Mouse (Mus musculus) heart, postnatal 0 days (tissue): Measurements from ENCODE around the gene Adamts8. TPM values are rescaled to one million over a fixed set of nuclear protein-coding genes. Genes with fewer than 3 reads are reported as not detected.
A peak's percentile ranks its signal among the peaks of the same experiment; 100 is the strongest.

ENCODE experiments used
- ATAC-seq: fragments of 200-750 bp; cut with Nextera tagmentation; 2 replicates; pipeline ENCODE4 v1.8.0; 2017; ENCODE audit warnings: low read depth, moderate number of reproducible peaks, moderate library complexity; ENCODE audit not compliant: insufficient read depth
- DNase-seq: peaks from one replicate; pipeline ENCODE4 v3.0.0-alpha.2; 2016; ENCODE audit warnings: low spot score
- H3K27ac ChIP-seq: fragments of 300-500 bp; sonication (generic); 2 replicates; pipeline ENCODE4 v1.5.1; 2014; ENCODE audit warnings: low read depth, mild to moderate bottlenecking
- H3K27me3 ChIP-seq: fragments of 300-500 bp; sonication (generic); 2 replicates; pipeline ENCODE4 v1.6.1; 2014; ENCODE audit warnings: low read length, mixed read lengths; ENCODE audit not compliant: control insufficient read depth, insufficient read depth
- H3K36me3 ChIP-seq: fragments of 300-500 bp; sonication (generic); replicated peaks from 2 replicates; pipeline ENCODE4 v1.6.1; 2014; ENCODE audit warnings: low read length, mixed read lengths; ENCODE audit not compliant: control insufficient read depth, insufficient read depth
- H3K4me1 ChIP-seq: fragments of 300-500 bp; sonication (generic); 2 replicates; pipeline ENCODE4 v1.6.1; 2014; ENCODE audit warnings: antibody characterized with exemption; ENCODE audit not compliant: control insufficient read depth, insufficient read depth
- H3K4me2 ChIP-seq: fragments of 300-500 bp; sonication (generic); 2 replicates; pipeline ENCODE4 v1.6.1; 2014; ENCODE audit warnings: low read depth, mild to moderate bottlenecking, low read length, moderate library complexity
- H3K4me3 ChIP-seq: fragments of 300-500 bp; sonication (generic); 2 replicates; pipeline ENCODE4 v1.5.1; 2014; ENCODE audit warnings: low read depth, low read length
- H3K9ac ChIP-seq: fragments of 300-500 bp; sonication (generic); replicated peaks from 2 replicates; pipeline ENCODE4 v1.6.1; 2014; ENCODE audit warnings: low read depth, low read length, mixed read lengths
- H3K9me3 ChIP-seq: fragments of 300-500 bp; sonication (generic); replicated peaks from 2 replicates; pipeline ENCODE4 v1.6.1; 2016; ENCODE audit warnings: low read length; ENCODE audit not compliant: control insufficient read depth
- CTCF ChIP-seq: IDR thresholded peaks from 2 replicates; pipeline ENCODE4 v1.5.1; 2016; ENCODE audit warnings: antibody characterized with exemption, control low read depth, low read depth
- EP300 ChIP-seq: IDR thresholded peaks from 2 replicates; pipeline ENCODE4 v1.6.1; 2016; ENCODE audit warnings: antibody characterized with exemption, low read depth
- WGBS: fragments of 180-500 bp; shearing (Covaris S2); extraction: QIAGEN DNeasy Blood & Tissue Kit; methylation state at CpG from one replicate; pipeline ENCODE4 v1.1.7; 2014; 5-methylcytosine and 5-hydroxymethylcytosine counted together
- polyA plus RNA-seq: library from polyadenylated mRNA; unstranded; fragments of >200 nt; fragmentation: Nextera tagmentation; extraction: Ambion mirVana; gene quantifications from 2 replicates; pipeline ENCODE4 v1.2.1, GENCODE M21; 2015
- total RNA-seq: library from RNA; depleted of rRNA; stranded (reverse); fragments of >200 nt; gene quantifications from 2 replicates; pipeline ENCODE4 v1.2.3, GENCODE M21; 2014; ENCODE audit warnings: low replicate concordance

Adamts8 gene
- total and polyA plus RNA-seq, 2 experiments from 2014 or later = 9.2 to 24.3 TPM

GRCm38 (mm10) chr9:30918466-30919356 is 23.7 kb upstream of the Adamts8 start:
- H3K9me3 ChIP-seq = no peaks in the 10 kb centered on the region
- DNase-seq (no peak), ATAC-seq (no peak)
- peak overlapping the region; percentile 3; the same call in 1 of the 2 replicates for H3K4me3 ChIP-seq
- peaks cover 29% of the 10 kb centered on the region for H3K4me1 ChIP-seq
- H3K27ac ChIP-seq = peak overlapping the region; percentile 17; the same call in 1 of the 2 replicates
- peaks cover 8% of the 10 kb centered on the region; the same call in 1 of the 2 replicates for H3K27me3 ChIP-seq
- no peak for TF ChIP-seq EP300
- no peak for TF ChIP-seq CTCF
- peak overlapping the region; percentile 28 for H3K4me2 ChIP-seq
- no peak overlapping the region for H3K9ac ChIP-seq
- WGBS = 43% methylated on average over 12 of the region's 12 CpGs
- H3K36me3 ChIP-seq = no peaks in the 10 kb centered on the region

GRCm38 (mm10) chr9:30919686-30920085 is 22.7 kb upstream of the Adamts8 start:
- Histone ChIP-seq H3K4me3 (no peak overlapping the region), H3K9ac (no peak overlapping the region)

GRCm38 (mm10) chr9:30920736-30921135 is 21.6 kb upstream of the Adamts8 start:
- Histone ChIP-seq H3K27me3 (peaks cover 8% of the 10 kb centered on the region; the same call in 1 of the 2 replicates), H3K9me3 (no peaks in the 10 kb centered on the region), H3K36me3 (no peaks in the 10 kb centered on the region), H3K9ac (no peak overlapping the region), H3K4me3 (0 out of 2 replicates have a peak overlapping the region, but pooled peaks have one; percentile 65), H3K27ac (no peak overlapping the region), H3K4me2 (peak overlapping the region; percentile 95), H3K4me1 (peaks cover 29% of the 10 kb centered on the region)
- TF ChIP-seq EP300 = no peak
- TF ChIP-seq CTCF = peak; percentile 62
- peak; percentile 61 for DNase-seq
- peak; percentile 16; the same call in 1 of the 2 replicates for ATAC-seq
- 9% methylated on average over 6 of the region's 6 CpGs for WGBS

More at GRCm38 (mm10) chr9:30919686-30920085, 22.7 kb upstream of the Adamts8 start:
- DNase-seq = no peak
- no peaks in the 10 kb centered on the region for H3K36me3 ChIP-seq
- H3K4me1 ChIP-seq = peaks cover 29% of the 10 kb centered on the region
- ATAC-seq = no peak
- H3K27me3 ChIP-seq = peaks cover 8% of the 10 kb centered on the region; the same call in 1 of the 2 replicates
- H3K9me3 ChIP-seq = no peaks in the 10 kb centered on the region
- no peak overlapping the region for H3K27ac ChIP-seq
- WGBS = 73% methylated on average over 9 of the region's 9 CpGs
- TF ChIP-seq EP300 = no peak
- no peak for TF ChIP-seq CTCF
- H3K4me2 ChIP-seq = 0 out of 2 replicates have a peak overlapping the region, but pooled peaks have one; percentile 28

- DNase-seq (no peak), ATAC-seq (peak; percentile 15; the same call in 1 of the 2 replicates)
- WGBS = 3% methylated on average over 56 of the region's 56 CpGs
- peak overlapping the region; percentile 65 for H3K4me3 ChIP-seq
- H3K4me1 ChIP-seq = peaks cover 29% of the 10 kb centered on the region
- peak overlapping the region; percentile 11 for H3K27ac ChIP-seq
- peak overlapping the region; percentile 55 for H3K9ac ChIP-seq
- no peak for TF ChIP-seq CTCF
- no peak for TF ChIP-seq EP300
- H3K9me3 ChIP-seq = no peaks in the 10 kb centered on the region
- no peaks in the 10 kb centered on the region for H3K36me3 ChIP-seq
- H3K4me2 ChIP-seq = peak overlapping the region; percentile 95
- peaks cover 8% of the 10 kb centered on the region; the same call in 1 of the 2 replicates for H3K27me3 ChIP-seq
Measured at GRCm38 (mm10) chr9:30921261-30922103, 20.9 kb upstream of the Adamts8 start.

- H3K9me3 ChIP-seq = no peaks in the 10 kb centered on the region
- H3K4me1 ChIP-seq = peaks cover 29% of the 10 kb centered on the region
- DNase-seq (peak; percentile 52), ATAC-seq (peak; percentile 58)
- H3K4me3 ChIP-seq = peak within 1 kb of the TSS; percentile 65
- H3K9ac ChIP-seq = peak within 1 kb of the TSS; percentile 55
- peak within 1 kb of the TSS; percentile 95 for H3K4me2 ChIP-seq
- WGBS = under 1% methylated on average over 46 of the region's 47 CpGs
- peaks cover 8% of the 10 kb centered on the region; the same call in 1 of the 2 replicates for H3K27me3 ChIP-seq
- no peaks in the 10 kb centered on the region for H3K36me3 ChIP-seq
- TF ChIP-seq EP300 = no peak
- TF ChIP-seq CTCF = peak; percentile 14; the same call in 1 of the 2 replicates
- H3K27ac ChIP-seq = peak within 1 kb of the TSS; percentile 11
Measured at GRCm38 (mm10) chr9:30922197-30922894, 20.0 kb upstream of the Adamts8 start, which contains the start of gene Adamts15. Gene Adamts15, minus strand, starts transcription at chr9:30922452.
